Mouse (Mus musculus) forebrain, postnatal 0 days (tissue): Measurements from ENCODE around the gene Gm28051. TPM values are rescaled to one million over a fixed set of nuclear protein-coding genes. Genes with fewer than 3 reads are reported as not detected.

Experiments used
- ATAC-seq: fragments of 200-750 bp; cut with Nextera tagmentation; 2 replicates; pipeline ENCODE4 v1.8.0; 2017; ENCODE audit warnings: mild to moderate bottlenecking, moderate library complexity
- DNase-seq: peaks from one replicate; pipeline ENCODE4 v3.0.0-alpha.2; 2015
- H3K27ac ChIP-seq: fragments of 300-500 bp; sonication (generic); 2 replicates; pipeline ENCODE4 v1.5.1; 2014; ENCODE audit warnings: low read depth, mild to moderate bottlenecking, antibody characterized with exemption, low read length, moderate library complexity, mixed read lengths
- H3K27me3 ChIP-seq: fragments of 300-500 bp; sonication (generic); 2 replicates; pipeline ENCODE4 v1.6.1; 2014; ENCODE audit warnings: mild to moderate bottlenecking, low read length, mixed read lengths; ENCODE audit not compliant: insufficient read depth
- H3K36me3 ChIP-seq: fragments of 300-500 bp; sonication (generic); 2 replicates; pipeline ENCODE4 v1.6.1; 2014; ENCODE audit warnings: mild to moderate bottlenecking, moderate library complexity; ENCODE audit not compliant: insufficient read depth
- H3K4me1 ChIP-seq: fragments of 300-500 bp; sonication (generic); 2 replicates; pipeline ENCODE4 v1.6.1; 2014; ENCODE audit warnings: antibody characterized with exemption; ENCODE audit not compliant: insufficient read depth
- H3K4me2 ChIP-seq: fragments of 300-500 bp; sonication (generic); 2 replicates; pipeline ENCODE4 v1.6.1; 2014; ENCODE audit warnings: low read depth, mild to moderate bottlenecking, moderate library complexity
- H3K4me3 ChIP-seq: fragments of 300-500 bp; sonication (generic); 2 replicates; pipeline ENCODE4 v1.5.1; 2014; ENCODE audit warnings: low read depth, low read length, mixed read lengths
- H3K9ac ChIP-seq: fragments of 300-500 bp; sonication (generic); 2 replicates; pipeline ENCODE4 v1.6.1; 2014; ENCODE audit warnings: mild to moderate bottlenecking
- H3K9me3 ChIP-seq: fragments of 300-500 bp; sonication (generic); 2 replicates; pipeline ENCODE4 v1.6.1; 2016; ENCODE audit warnings: low read length
- CTCF ChIP-seq: sonication (generic); IDR thresholded peaks from 2 replicates; pipeline ENCODE4 v1.5.1; 2016; ENCODE audit warnings: antibody characterized with exemption, control low read depth, low read depth
- WGBS: fragments of 180-500 bp; shearing (Covaris S2); extraction: QIAGEN DNeasy Blood & Tissue Kit; methylation state at CpG from one replicate; pipeline ENCODE4 v1.1.7; 2014; 5-methylcytosine and 5-hydroxymethylcytosine counted together
- polyA plus RNA-seq: library from polyadenylated mRNA; unstranded; fragments of >200 nt; fragmentation: Nextera tagmentation; extraction: Ambion mirVana; gene quantifications from 2 replicates; pipeline ENCODE4 v1.2.1, GENCODE M21; 2015
- total RNA-seq: library from RNA; depleted of rRNA; stranded (reverse); fragments of >200 nt; gene quantifications from 2 replicates; pipeline ENCODE4 v1.2.3, GENCODE M21; 2014; rRNA removed

Gm28051 gene
- total RNA-seq (not detected in 2 replicates), polyA plus RNA-seq (not detected in 2 replicates)

- Histone ChIP-seq H3K4me1 (peaks cover 20% of the 10 kb centered on the region), H3K4me3 (peak within 1 kb of the TSS; percentile 71), H3K27ac (peak within 1 kb of the TSS; percentile 90), H3K9me3 (no peaks in the 10 kb centered on the region), H3K27me3 (no peaks in the 10 kb centered on the region), H3K36me3 (0 out of 2 replicates have a peak, but pooled peaks cover 7% of the 10 kb centered on the region), H3K9ac (peak within 1 kb of the TSS; percentile 75), H3K4me2 (peak within 1 kb of the TSS; percentile 82)
- TF ChIP-seq CTCF: peak; percentile 69
- 4% methylated on average over 73 of the region's 73 CpGs for WGBS
- peak; percentile 97 for DNase-seq
- ATAC-seq: peak; percentile 98
Observed at GRCm38 (mm10) chr12:102757689-102758402, at the start of gene Gm28051, which contains the start of the genes Gon7 and Ubr7. TSS of gene Gm28051 (minus strand) at chr12:102757765. TSS of gene Gon7 (minus strand) at chr12:102757803. TSS of gene Ubr7 (plus strand) at chr12:102757967.

GRCm38 (mm10) chr12:102799528-102799927 is 42.0 kb upstream of the Gm28051 start:
- no peak overlapping the region for H3K4me3 ChIP-seq
- ATAC-seq (no peak), DNase-seq (no peak)
- TF ChIP-seq CTCF: no peak
- H3K27ac ChIP-seq: no peak overlapping the region
- no peaks in the 10 kb centered on the region for H3K27me3 ChIP-seq
- H3K9me3 ChIP-seq: no peaks in the 10 kb centered on the region
- WGBS: 100% methylated on average over 2 of the region's 2 CpGs
- peaks cover 10% of the 10 kb centered on the region; the same call in 1 of the 2 replicates for H3K36me3 ChIP-seq
- no peaks in the 10 kb centered on the region for H3K4me1 ChIP-seq
- no peak overlapping the region for H3K9ac ChIP-seq
- no peak overlapping the region for H3K4me2 ChIP-seq

- H3K4me1 ChIP-seq: no peaks in the 10 kb centered on the region
- no peak overlapping the region for H3K4me3 ChIP-seq
- DNase-seq (no peak), ATAC-seq (no peak)
- TF ChIP-seq CTCF: no peak
- no peak overlapping the region for H3K27ac ChIP-seq
- H3K27me3 ChIP-seq: no peaks in the 10 kb centered on the region
- no peaks in the 10 kb centered on the region for H3K9me3 ChIP-seq
- H3K9ac ChIP-seq: no peak overlapping the region
- peaks cover 63% of the 10 kb centered on the region for H3K36me3 ChIP-seq
- 92% methylated on average over 7 of the region's 7 CpGs for WGBS
- no peak overlapping the region for H3K4me2 ChIP-seq
Observed at GRCm38 (mm10) chr12:102787927-102788326, 30.4 kb upstream of the Gm28051 start.

- Histone ChIP-seq H3K9me3 (no peaks in the 10 kb centered on the region), H3K27me3 (no peaks in the 10 kb centered on the region), H3K4me3 (no peak overlapping the region), H3K4me1 (no peaks in the 10 kb centered on the region), H3K36me3 (peaks cover 45% of the 10 kb centered on the region), H3K27ac (no peak overlapping the region), H3K9ac (no peak overlapping the region), H3K4me2 (no peak overlapping the region)
- TF ChIP-seq CTCF: no peak
- DNase-seq (no peak), ATAC-seq (no peak)
- WGBS: 80% methylated on average over 5 of the region's 5 CpGs
Observed at GRCm38 (mm10) chr12:102785593-102785985, 28.0 kb upstream of the Gm28051 start.

- DNase-seq: no peak
- no peak overlapping the region for H3K4me2 ChIP-seq
- H3K9me3 ChIP-seq: no peaks in the 10 kb centered on the region
- no peak for TF ChIP-seq CTCF
- no peak overlapping the region for H3K9ac ChIP-seq
- H3K27me3 ChIP-seq: no peaks in the 10 kb centered on the region
- H3K36me3 ChIP-seq: peaks cover 39% of the 10 kb centered on the region
- no peak overlapping the region for H3K4me3 ChIP-seq
- WGBS: 91% methylated on average over 19 of the region's 19 CpGs
- H3K27ac ChIP-seq: no peak overlapping the region
- no peak for ATAC-seq
- no peaks in the 10 kb centered on the region for H3K4me1 ChIP-seq
Observed at GRCm38 (mm10) chr12:102784899-102785592, 27.5 kb upstream of the Gm28051 start.

- no peak for TF ChIP-seq CTCF
- H3K27me3 ChIP-seq: no peaks in the 10 kb centered on the region
- H3K4me3 ChIP-seq: no peak overlapping the region
- peaks cover 34% of the 10 kb centered on the region for H3K36me3 ChIP-seq
- DNase-seq: no peak
- no peak overlapping the region for H3K9ac ChIP-seq
- H3K9me3 ChIP-seq: no peaks in the 10 kb centered on the region
- ATAC-seq: no peak
- 95% methylated on average over 5 of the region's 5 CpGs for WGBS
- no peaks in the 10 kb centered on the region for H3K4me1 ChIP-seq
- H3K4me2 ChIP-seq: no peak overlapping the region
- no peak overlapping the region for H3K27ac ChIP-seq
Observed at GRCm38 (mm10) chr12:102782841-102783240, 25.3 kb upstream of the Gm28051 start.

- Histone ChIP-seq H3K9me3 (no peaks in the 10 kb centered on the region), H3K36me3 (peaks cover 40% of the 10 kb centered on the region), H3K27ac (no peak overlapping the region), H3K4me2 (no peak overlapping the region), H3K4me1 (no peaks in the 10 kb centered on the region), H3K27me3 (no peaks in the 10 kb centered on the region), H3K4me3 (no peak overlapping the region), H3K9ac (no peak overlapping the region)
- no peak for DNase-seq
- ATAC-seq: no peak
- peak; percentile 30 for TF ChIP-seq CTCF
- WGBS: 52% methylated on average over 3 of the region's 3 CpGs
Observed at GRCm38 (mm10) chr12:102779452-102779851, 21.9 kb upstream of the Gm28051 start.
